Comparison of ENCODE assay signal across 25 mouse cellular contexts in genomic region chr4:133725706-133726105, GRCm38 (mm10).
"Had no signal": no experiment of that assay in that cellular context is flagged by ENCODE, and none has a peak within 500 bp of the region (broad histone marks: within the 10 kb centered on the region; RNA-seq: fewer than 3 reads in every experiment).

No protein-coding gene starts in this region.

- H3K9me3 ChIP-seq: heart, embryonic 10.5 days; heart, embryonic 13.5 days; heart, embryonic 15.5 days; hindbrain, embryonic 10.5 days; hindbrain, embryonic 12.5 days; intestine, embryonic 15.5 days; limb, embryonic 13.5 days; limb, embryonic 15.5 days; liver, embryonic 12.5 days had no signal

- H3K4me3 ChIP-seq: heart, embryonic 10.5 days; heart, embryonic 13.5 days; heart, embryonic 15.5 days; hindbrain, embryonic 10.5 days; hindbrain, embryonic 12.5 days; intestine, embryonic 15.5 days; limb, embryonic 13.5 days; limb, embryonic 15.5 days; liver, embryonic 12.5 days had no signal

- H3K9ac ChIP-seq: heart, embryonic 13.5 days; heart, embryonic 15.5 days; hindbrain, embryonic 12.5 days; hindbrain, embryonic 14.5 days; intestine, embryonic 15.5 days; limb, embryonic 13.5 days; limb, embryonic 15.5 days; liver, embryonic 12.5 days; liver, embryonic 14.5 days had no signal

- H3K27ac ChIP-seq: heart, embryonic 10.5 days; heart, embryonic 13.5 days; heart, embryonic 15.5 days; hindbrain, embryonic 10.5 days; hindbrain, embryonic 12.5 days; hindbrain, embryonic 14.5 days; intestine, embryonic 15.5 days; limb, embryonic 13.5 days; limb, embryonic 15.5 days; liver, embryonic 12.5 days; liver, embryonic 14.5 days had no signal

- H3K27me3 ChIP-seq: heart, embryonic 13.5 days; heart, embryonic 15.5 days; hindbrain, embryonic 12.5 days; intestine, embryonic 15.5 days; limb, embryonic 13.5 days; limb, embryonic 15.5 days; liver, embryonic 12.5 days had no signal

- ATAC-seq: hindbrain, embryonic 16.5 days; intestine, embryonic 15.5 days; intestine, postnatal 0 days; liver, embryonic 12.5 days had no signal

- H3K4me2 ChIP-seq: heart, embryonic 13.5 days; heart, embryonic 15.5 days; hindbrain, embryonic 12.5 days; hindbrain, embryonic 14.5 days; intestine, embryonic 15.5 days; limb, embryonic 13.5 days; limb, embryonic 15.5 days; liver, embryonic 12.5 days had no signal

- DNase-seq: gastrocnemius, postnatal 25 days; heart, adult 18-20 months; heart, postnatal 14 days; heart, postnatal 4 days; kidney, adult 18-20 months; kidney, adult 8-10 months; kidney, postnatal 10 days; kidney, postnatal 36 days; layer of hippocampus, adult 9-11 months; layer of hippocampus, postnatal 36 days; left cerebral cortex, postnatal 4 days; lung, adult 18-20 months had no signal
